Mouse (Mus musculus): ENCODE results near the gene Wdr17.
"Not testable (repeated sequence)": the region's sequence is repeated elsewhere in the genome, so short reads cannot be mapped to it uniquely, and the experiment has no call there.

The Wdr17 gene

GRCm38 (mm10) chr8:54791858-54792698 lies 94.9 kb downstream of the Wdr17 start:
- no peak for DNase-seq

GRCm38 (mm10) chr8:54780134-54780942 lies 106.6 kb downstream of the Wdr17 start:
- peak; percentile 88 for DNase-seq

GRCm38 (mm10) chr8:54779317-54780133 lies 107.5 kb downstream of the Wdr17 start:
- DNase-seq = peak; percentile 71

GRCm38 (mm10) chr8:54777012-54777411 lies 110.0 kb downstream of the Wdr17 start:
- DNase-seq = no peak

GRCm38 (mm10) chr8:54776241-54776640 lies 110.7 kb downstream of the Wdr17 start:
- DNase-seq = peak; percentile 23

GRCm38 (mm10) chr8:54757646-54758045 lies 129.3 kb downstream of the Wdr17 start:
- no peak for DNase-seq

GRCm38 (mm10) chr8:54736660-54737312 lies 150.2 kb downstream of the Wdr17 start:
- no peak for DNase-seq

GRCm38 (mm10) chr8:54724668-54725035 lies 162.3 kb downstream of the Wdr17 start:
- peak; percentile 2 for DNase-seq

- DNase-seq = peak; percentile 95
Observed at GRCm38 (mm10) chr8:54723976-54724667, 162.9 kb downstream of the Wdr17 start.

- DNase-seq = no peak
Observed at GRCm38 (mm10) chr8:54718515-54718914, 168.5 kb downstream of the Wdr17 start.

- DNase-seq = no peak
Observed at GRCm38 (mm10) chr8:54705743-54706142, 181.2 kb downstream of the Wdr17 start.

- DNase-seq = no peak
Observed at GRCm38 (mm10) chr8:54671806-54672205, 215.2 kb downstream of the Wdr17 start.

GRCm38 (mm10) chr8:54667756-54668155 lies 219.2 kb downstream of the Wdr17 start:
- no peak for DNase-seq

GRCm38 (mm10) chr8:54660675-54661074 lies 226.3 kb downstream of the Wdr17 start:
- DNase-seq = peak; percentile 16

- no peak for DNase-seq
Observed at GRCm38 (mm10) chr8:54659703-54660102, 227.3 kb downstream of the Wdr17 start.

GRCm38 (mm10) chr8:54638634-54639033 lies 248.3 kb downstream of the Wdr17 start:
- peak; percentile 15 for DNase-seq

- not testable (repeated sequence) for DNase-seq
Observed at GRCm38 (mm10) chr8:54616710-54617109, 270.3 kb downstream of the Wdr17 start.

- DNase-seq = peak; percentile 33
Observed at GRCm38 (mm10) chr8:54610238-54610637, 276.7 kb downstream of the Wdr17 start.

GRCm38 (mm10) chr8:54609336-54609735 lies 277.6 kb downstream of the Wdr17 start:
- no peak for DNase-seq

GRCm38 (mm10) chr8:54603440-54603839 lies 283.5 kb downstream of the Wdr17 start:
- no peak for DNase-seq

GRCm38 (mm10) chr8:54600671-54601251 lies 286.2 kb downstream of the Wdr17 start, which contains the start of gene Spata4:
Gene Spata4 (plus strand): TSS chr8:54600781.
- peak; percentile 3 for DNase-seq

Data from kidney, adult 11 months (tissue).